Mouse (Mus musculus): Measurements from ENCODE around the gene Wnt3a. TPM values are rescaled to one million over a fixed set of nuclear protein-coding genes. Genes with fewer than 3 reads are reported as not detected.
A peak's percentile ranks its signal among the peaks of the same experiment; 100 is the strongest.

Wnt3a gene
- polyA plus RNA-seq, 1 experiment: not detected

GRCm38 (mm10) chr11:59309106-59309805 lies 18.7 kb upstream of the Wnt3a start:
- TF ChIP-seq POLR2A (IDR thresholded peaks at IDR 0.05; ENCODE audit: extremely low read depth, insufficient read depth, low read length): peak; percentile 40; the same call in 1 of the 2 replicates
- no peak for TF ChIP-seq CTCF (IDR thresholded peaks at IDR 0.05; ENCODE audit: extremely low read depth, insufficient read depth, low read length)
- Histone ChIP-seq H3K4me3 (ENCODE audit: insufficient read depth, low read length) (peak overlapping the region; percentile 68; the same call in 1 of the 2 replicates), H3K27ac (ENCODE audit: insufficient read depth, low read length) (no peak overlapping the region), H3K4me1 (ENCODE audit: control insufficient read depth, insufficient read depth, low read length) (peaks cover 5% of the 10 kb centered on the region)

GRCm38 (mm10) chr11:59308625-59309024 lies 18.1 kb upstream of the Wnt3a start:
- 0 out of 2 replicates have a peak overlapping the region, but pooled peaks have one; percentile 36 for H3K27ac ChIP-seq (ENCODE audit: insufficient read depth, low read length)
- peaks cover 5% of the 10 kb centered on the region for H3K4me1 ChIP-seq (ENCODE audit: control insufficient read depth, insufficient read depth, low read length)
- TF ChIP-seq CTCF (IDR thresholded peaks at IDR 0.05; ENCODE audit: extremely low read depth, insufficient read depth, low read length) (no peak), POLR2A (IDR thresholded peaks at IDR 0.05; ENCODE audit: extremely low read depth, insufficient read depth, low read length) (no peak)
- peak overlapping the region; percentile 68 for H3K4me3 ChIP-seq (ENCODE audit: insufficient read depth, low read length)

DNA sequence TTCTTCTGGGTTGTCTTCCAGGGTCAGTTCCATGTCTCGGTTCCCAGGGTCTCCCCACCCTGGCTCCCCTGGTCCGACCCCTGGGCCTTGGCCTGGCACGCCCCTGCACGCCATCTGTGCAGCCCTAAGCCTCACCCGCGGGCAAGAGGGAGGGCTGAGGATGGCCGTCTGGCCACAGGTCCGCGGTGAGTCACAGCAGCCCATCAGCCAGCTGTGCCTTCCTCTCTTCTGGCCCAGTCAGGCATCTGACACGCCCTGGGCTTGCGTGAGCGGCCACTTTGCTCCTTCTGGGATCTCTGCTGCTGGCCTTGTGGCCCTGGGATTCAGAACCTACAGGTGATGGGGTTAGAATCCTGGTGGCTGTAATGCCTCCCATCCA lies 17.6 kb upstream of the Wnt3a start:
- Histone ChIP-seq H3K4me3 (ENCODE audit: insufficient read depth, low read length) (peak overlapping the region; percentile 68), H3K4me1 (ENCODE audit: control insufficient read depth, insufficient read depth, low read length) (peaks cover 5% of the 10 kb centered on the region), H3K27ac (ENCODE audit: insufficient read depth, low read length) (peak overlapping the region; percentile 36; the same call in 1 of the 2 replicates)
- no peak for TF ChIP-seq POLR2A (IDR thresholded peaks at IDR 0.05; ENCODE audit: extremely low read depth, insufficient read depth, low read length)
- TF ChIP-seq CTCF (IDR thresholded peaks at IDR 0.05; ENCODE audit: extremely low read depth, insufficient read depth, low read length): no peak

GRCm38 (mm10) chr11:59307422-59308163 lies 17.0 kb upstream of the Wnt3a start:
- Histone ChIP-seq H3K27ac (ENCODE audit: insufficient read depth, low read length) (peak overlapping the region; percentile 6; the same call in 1 of the 2 replicates), H3K4me1 (ENCODE audit: control insufficient read depth, insufficient read depth, low read length) (peaks cover 5% of the 10 kb centered on the region), H3K4me3 (ENCODE audit: insufficient read depth, low read length) (peak overlapping the region; percentile 68)
- TF ChIP-seq CTCF (IDR thresholded peaks at IDR 0.05; ENCODE audit: extremely low read depth, insufficient read depth, low read length) (peak; percentile 48), POLR2A (IDR thresholded peaks at IDR 0.05; ENCODE audit: extremely low read depth, insufficient read depth, low read length) (no peak)

DNA sequence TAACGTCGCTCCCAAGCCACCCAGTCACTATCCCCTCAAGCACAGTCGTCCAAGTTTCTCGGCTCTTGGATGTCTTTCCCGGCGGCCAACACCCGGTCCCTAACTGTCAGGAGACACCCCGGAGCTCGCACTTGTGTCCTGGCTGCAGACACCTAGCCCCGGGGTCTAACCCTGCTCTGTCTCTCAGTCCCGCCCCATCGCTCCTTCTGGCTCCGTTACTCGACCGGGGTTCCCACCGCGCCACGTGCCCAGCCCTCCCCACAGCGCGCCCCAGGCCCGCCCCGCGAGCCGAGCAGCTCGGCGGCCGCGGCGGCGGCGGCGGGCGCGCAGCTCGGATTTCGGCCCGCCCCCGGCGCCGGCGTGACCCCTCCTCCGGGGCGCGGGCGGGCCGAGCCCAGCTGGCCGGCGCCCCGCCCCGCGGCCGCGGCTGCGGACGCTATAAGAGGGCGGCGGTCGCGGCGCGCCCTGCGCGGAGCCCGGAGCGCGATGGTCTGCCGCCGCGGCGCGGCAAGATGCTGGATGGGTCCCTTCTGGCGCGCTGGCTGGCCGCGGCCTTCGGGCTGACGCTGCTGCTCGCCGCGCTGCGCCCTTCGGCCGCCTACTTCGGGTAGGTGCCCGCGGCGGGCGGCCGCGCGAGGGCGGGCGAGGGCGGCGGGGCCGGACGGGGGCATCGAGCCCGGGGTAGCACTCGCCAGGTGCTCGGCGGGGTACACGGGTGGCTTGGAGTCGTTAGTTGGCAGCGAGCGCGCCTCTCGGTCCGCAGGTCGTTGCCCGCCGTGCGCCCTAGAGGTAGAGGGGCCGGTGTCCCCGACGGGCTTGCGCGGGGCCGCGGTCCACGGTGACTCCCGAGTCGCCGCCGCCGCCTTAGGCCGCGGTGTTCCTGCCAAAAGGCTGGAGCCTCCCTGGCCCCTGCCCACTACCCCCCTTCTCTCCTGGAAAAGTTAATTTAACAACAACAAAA lies 16.2 kb upstream of the Wnt3a start, which contains the start of gene Wnt9a:
Gene Wnt9a, plus strand, starts transcription at position 468 of the 961 bp plus-strand sequence.
- Histone ChIP-seq H3K27ac (ENCODE audit: insufficient read depth, low read length) (peak within 1 kb of the TSS; percentile 62; the same call in 1 of the 2 replicates), H3K4me3 (ENCODE audit: insufficient read depth, low read length) (peak within 1 kb of the TSS; percentile 68), H3K4me1 (ENCODE audit: control insufficient read depth, insufficient read depth, low read length) (peaks cover 2% of the 10 kb centered on the region; the same call in 1 of the 2 replicates)
- TF ChIP-seq POLR2A (IDR thresholded peaks at IDR 0.05; ENCODE audit: extremely low read depth, insufficient read depth, low read length): no peak
- no peak for TF ChIP-seq CTCF (IDR thresholded peaks at IDR 0.05; ENCODE audit: extremely low read depth, insufficient read depth, low read length)

GRCm38 (mm10) chr11:59305821-59306215 lies 15.3 kb upstream of the Wnt3a start:
- Histone ChIP-seq H3K4me3 (ENCODE audit: insufficient read depth, low read length) (peak overlapping the region; percentile 68; the same call in 1 of the 2 replicates), H3K4me1 (ENCODE audit: control insufficient read depth, insufficient read depth, low read length) (peaks cover 2% of the 10 kb centered on the region; the same call in 1 of the 2 replicates), H3K27ac (ENCODE audit: insufficient read depth, low read length) (peak overlapping the region; percentile 62; the same call in 1 of the 2 replicates)
- TF ChIP-seq CTCF (IDR thresholded peaks at IDR 0.05; ENCODE audit: extremely low read depth, insufficient read depth, low read length): no peak

- peak overlapping the region; percentile 62 for H3K27ac ChIP-seq (ENCODE audit: insufficient read depth, low read length)
Observed at GRCm38 (mm10) chr11:59305008-59305820, 14.7 kb upstream of the Wnt3a start.

More at GRCm38 (mm10) chr11:59305008-59305820, 14.7 kb upstream of the Wnt3a start:
- Histone ChIP-seq H3K4me3 (ENCODE audit: insufficient read depth, low read length) (peak overlapping the region; percentile 68; the same call in 1 of the 2 replicates), H3K4me1 (ENCODE audit: control insufficient read depth, insufficient read depth, low read length) (peaks cover 2% of the 10 kb centered on the region; the same call in 1 of the 2 replicates)
- TF ChIP-seq POLR2A (IDR thresholded peaks at IDR 0.05; ENCODE audit: extremely low read depth, insufficient read depth, low read length): no peak; the same call in 1 of the 2 replicates
- TF ChIP-seq CTCF (IDR thresholded peaks at IDR 0.05; ENCODE audit: extremely low read depth, insufficient read depth, low read length): no peak
